Mouse (Mus musculus) central nervous system, embryonic 14 days (tissue): ENCODE measurements around the gene Zc3h8. TPM values are rescaled to one million over a fixed set of nuclear protein-coding genes. Genes with fewer than 3 reads are reported as not detected.

ENCODE experiments used
- polyA plus RNA-seq: library from polyadenylated mRNA; depleted of rRNA; stranded (reverse); fragments of >200 nt; gene quantifications from 2 replicates; pipeline ENCODE4 v1.2.3, GENCODE M21; 2012; rRNA removed

Zc3h8 gene
- 10.9 and 11.2 TPM in 2 replicates for polyA plus RNA-seq

GRCm38 (mm10) chr2:128943538-128944528 lies at the start of gene Zc3h8:
Gene Zc3h8 (minus strand): TSS chr2:128944077.

GRCm38 (mm10) chr2:128967661-128968441 lies 24.0 kb upstream of the Zc3h8 start, which contains the start of gene Gm10762:
Gene Gm10762 (minus strand): TSS chr2:128967725.

GRCm38 (mm10) chr2:128966641-128967580 lies 23.0 kb upstream of the Zc3h8 start, which contains the start of gene Zc3h6:
Gene Zc3h6 (plus strand): TSS chr2:128967402.

Other genes starting within 250 kb of the Zc3h8 start
- gene Mertk, start 245.1 kb downstream of the Zc3h8 start, polyA plus RNA-seq, result 1.6 and 3.9 TPM in 2 replicates
- gene Tmem87b, start 126.0 kb downstream of the Zc3h8 start, polyA plus RNA-seq, result 27.8 and 28.1 TPM in 2 replicates
- gene Fbln7, start 81.1 kb downstream of the Zc3h8 start, polyA plus RNA-seq, result 1.9 and 5.1 TPM in 2 replicates
- gene Zc3h6, start 23.3 kb upstream of the Zc3h8 start, polyA plus RNA-seq, result 2.6 and 3.0 TPM in 2 replicates
- gene Gm10762, start 23.6 kb upstream of the Zc3h8 start, polyA plus RNA-seq, result 18.7 and 19.0 TPM in 2 replicates
- gene Vinac1, start 104.1 kb upstream of the Zc3h8 start, polyA plus RNA-seq, result 0.64 and 0.65 TPM in 2 replicates
- gene Ttl, start 121.9 kb upstream of the Zc3h8 start, polyA plus RNA-seq, result 23.8 and 26.2 TPM in 2 replicates
- gene Polr1b, start 156.9 kb upstream of the Zc3h8 start, polyA plus RNA-seq, result 28.2 and 29.6 TPM in 2 replicates
- gene Chchd5, start 185.6 kb upstream of the Zc3h8 start, polyA plus RNA-seq, result 25.8 and 27.5 TPM in 2 replicates